Mouse (Mus musculus) thymus, adult 2 months (tissue): Measurements from ENCODE around the gene Pnp2. TPM values are rescaled to one million over a fixed set of nuclear protein-coding genes. Genes with fewer than 3 reads are reported as not detected.
A peak's percentile ranks its signal among the peaks of the same experiment; 100 is the strongest.
"Not testable (repeated sequence)": the region's sequence is repeated elsewhere in the genome, so short reads cannot be mapped to it uniquely, and the experiment has no call there.

Source experiments
- DNase-seq: peaks from one replicate; pipeline ENCODE4 v3.0.0; 2021
- H3K27ac ChIP-seq: fragments of 200-500 bp; 2 replicates; pipeline ENCODE4 v1.5.1; 2012; ENCODE audit warnings: low read length, control low read depth; ENCODE audit not compliant: control insufficient read depth, insufficient read depth
- H3K27me3 ChIP-seq: fragments of 200-500 bp; 2 replicates; pipeline ENCODE4 v1.6.1; 2012; ENCODE audit warnings: mild to moderate bottlenecking, low read length, moderate library complexity, mixed read lengths; ENCODE audit not compliant: control insufficient read depth, insufficient read depth
- H3K36me3 ChIP-seq: fragments of 200-500 bp; 2 replicates; pipeline ENCODE4 v1.6.1; 2012; ENCODE audit warnings: mild to moderate bottlenecking, low read length, moderate library complexity; ENCODE audit not compliant: control insufficient read depth, insufficient read depth
- H3K4me1 ChIP-seq: fragments of 200-500 bp; replicated peaks from 2 replicates; pipeline ENCODE4 v1.6.1; 2012; ENCODE audit warnings: low read length; ENCODE audit not compliant: control insufficient read depth, insufficient read depth
- H3K4me3 ChIP-seq: fragments of 200-500 bp; 2 replicates; pipeline ENCODE4 v1.5.1; 2012; ENCODE audit warnings: mild to moderate bottlenecking, low read length, control low read depth, moderate library complexity; ENCODE audit not compliant: control insufficient read depth, insufficient read depth
- CTCF ChIP-seq: fragments of 200-500 bp; IDR thresholded peaks from 2 replicates; pipeline ENCODE4 v1.5.1; 2012; ENCODE audit warnings: mild to moderate bottlenecking, control low read depth, low read length, moderate library complexity, borderline replicate concordance; ENCODE audit not compliant: control insufficient read depth, poor library complexity, insufficient read depth; ENCODE audit errors: extremely low read depth
- POLR2A ChIP-seq: fragments of 200-500 bp; IDR thresholded peaks from 2 replicates; pipeline ENCODE4 v1.6.1; 2012; ENCODE audit warnings: mild to moderate bottlenecking, low read length, control low read depth, moderate library complexity; ENCODE audit not compliant: control insufficient read depth, poor library complexity, insufficient read depth; ENCODE audit errors: extremely low read depth
- WGBS: fragments of 180-500 bp; shearing (Covaris S2); methylation state at CpG from one replicate; pipeline ENCODE4 v1.1.7; 2018; 5-methylcytosine and 5-hydroxymethylcytosine counted together
- polyA plus RNA-seq: library from polyadenylated mRNA; depleted of rRNA; stranded (reverse); fragments of >200 nt; gene quantifications from 2 replicates; pipeline ENCODE4 v1.2.3, GENCODE M21; 2012; rRNA removed

Gene Pnp2
- polyA plus RNA-seq, result 0.71 and 0.93 TPM in 2 replicates

DNA sequence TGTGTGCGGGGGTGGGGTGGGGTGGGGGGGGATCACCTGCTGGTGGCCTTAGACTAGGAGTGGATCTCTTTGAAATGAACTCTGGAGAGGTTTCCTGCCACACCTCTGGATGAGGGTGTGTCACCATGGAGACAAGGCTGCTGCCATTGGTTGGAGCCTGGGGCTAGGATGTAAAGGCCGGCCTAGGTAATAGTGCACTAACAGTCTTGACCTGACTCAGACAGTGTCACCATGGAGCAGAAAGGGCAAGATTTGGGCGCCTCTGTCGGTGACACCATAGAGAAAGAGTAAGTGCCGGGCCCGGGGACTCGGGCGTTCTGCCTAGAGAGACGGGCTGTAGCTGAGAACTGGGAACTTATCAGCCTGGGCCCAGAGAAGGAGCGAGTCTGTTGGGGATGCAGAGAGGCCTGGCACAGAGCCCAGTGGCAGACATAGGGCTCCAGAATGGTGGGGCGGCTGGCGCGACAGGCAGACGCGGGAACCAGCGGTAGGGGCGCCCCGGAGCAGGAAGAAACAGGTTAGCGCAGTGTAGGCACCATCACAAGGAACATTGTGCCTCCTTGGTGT is at the start of gene Pnp2:
Gene Pnp2 (plus strand): TSS at position 51 of the 567 bp plus-strand sequence.
- H3K27ac ChIP-seq, H3K36me3 ChIP-seq, H3K27me3 ChIP-seq, H3K4me1 ChIP-seq: not testable (repeated sequence)
- DNase-seq, result peak; percentile 67
- H3K4me3 ChIP-seq, result peak within 1 kb of the TSS; percentile 26
- WGBS, result 25% methylated on average over 19 of the region's 19 CpGs

DNA sequence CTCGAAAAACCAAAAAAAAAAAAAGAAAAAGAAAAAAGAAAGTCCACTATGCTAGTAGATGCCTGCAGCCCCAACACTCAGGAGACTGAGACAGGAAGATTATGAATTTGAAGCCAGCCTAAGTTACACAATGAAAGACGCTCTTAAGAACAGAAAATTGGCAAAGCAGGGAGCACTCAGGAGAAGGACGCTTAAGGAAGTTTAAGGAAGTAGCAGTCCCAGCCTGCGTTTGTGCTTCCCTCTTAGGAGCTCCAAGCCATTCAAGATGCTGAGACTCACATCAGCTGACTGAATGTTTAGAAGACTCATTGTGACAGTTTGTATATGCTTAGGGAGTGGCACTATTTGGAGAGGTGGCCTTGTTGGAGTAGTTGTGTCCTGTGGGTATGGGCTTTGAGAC is 47.7 kb upstream of the Pnp2 start:
- Histone ChIP-seq H3K27ac (no peak overlapping the region), H3K4me1 (no peaks in the 10 kb centered on the region), H3K27me3 (no peaks in the 10 kb centered on the region), H3K36me3 (no peaks in the 10 kb centered on the region; the same call in 1 of the 2 replicates), H3K4me3 (no peak overlapping the region)
- DNase-seq, result no peak
- WGBS, result 83% methylated on average over 4 of the region's 4 CpGs
- no peak for TF ChIP-seq CTCF

DNA sequence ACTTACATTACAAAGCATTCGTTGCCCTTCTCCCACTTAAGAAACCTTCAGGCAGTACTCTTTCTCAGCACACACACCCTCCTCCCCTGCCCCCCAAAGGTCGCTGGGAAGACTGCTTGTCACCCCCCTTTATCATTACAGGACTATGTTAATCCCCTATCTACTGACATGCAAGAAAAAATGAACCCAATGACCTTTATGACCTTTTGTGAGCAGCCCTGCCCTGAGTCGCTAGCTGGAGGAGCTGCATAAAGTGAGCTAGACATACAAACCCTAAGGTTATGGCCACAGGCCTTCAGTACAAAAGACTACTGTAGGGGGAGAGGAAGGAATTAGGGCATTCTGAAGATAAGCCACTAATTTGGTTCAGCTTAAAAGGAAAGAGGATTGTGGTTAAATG is 44.4 kb upstream of the Pnp2 start:
- WGBS, result 86% methylated on average over 3 of the region's 3 CpGs
- no peaks in the 10 kb centered on the region for H3K4me1 ChIP-seq
- peaks cover 18% of the 10 kb centered on the region for H3K36me3 ChIP-seq
- no peak overlapping the region for H3K4me3 ChIP-seq
- H3K27ac ChIP-seq, result no peak overlapping the region
- no peak for DNase-seq
- H3K27me3 ChIP-seq, result no peaks in the 10 kb centered on the region
- TF ChIP-seq CTCF (no peak), POLR2A (no peak)

DNA sequence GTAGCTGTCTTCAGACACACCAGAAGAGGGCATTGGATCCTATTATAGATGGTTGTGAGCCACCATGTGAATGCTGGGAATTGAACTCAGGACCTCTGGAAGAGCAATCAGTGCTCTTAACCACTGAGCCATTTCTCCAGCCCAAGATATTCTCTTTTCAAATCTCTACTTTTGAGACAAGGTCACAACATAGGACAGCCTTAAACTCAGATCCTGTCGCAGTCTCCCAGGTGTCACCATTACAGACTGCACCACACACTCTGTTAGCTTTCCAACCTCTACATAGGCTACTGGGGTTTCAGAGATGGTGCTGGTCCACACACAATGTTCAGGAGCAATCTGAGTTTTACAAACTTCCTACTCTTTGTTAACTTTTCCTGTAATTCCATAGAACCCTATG is 32.4 kb upstream of the Pnp2 start:
- peaks cover 10% of the 10 kb centered on the region for H3K36me3 ChIP-seq
- WGBS, result 62% methylated on average over 1 of the region's 1 CpGs
- not testable (repeated sequence) for H3K27ac ChIP-seq, H3K4me1 ChIP-seq, DNase-seq, H3K4me3 ChIP-seq, H3K27me3 ChIP-seq

DNA sequence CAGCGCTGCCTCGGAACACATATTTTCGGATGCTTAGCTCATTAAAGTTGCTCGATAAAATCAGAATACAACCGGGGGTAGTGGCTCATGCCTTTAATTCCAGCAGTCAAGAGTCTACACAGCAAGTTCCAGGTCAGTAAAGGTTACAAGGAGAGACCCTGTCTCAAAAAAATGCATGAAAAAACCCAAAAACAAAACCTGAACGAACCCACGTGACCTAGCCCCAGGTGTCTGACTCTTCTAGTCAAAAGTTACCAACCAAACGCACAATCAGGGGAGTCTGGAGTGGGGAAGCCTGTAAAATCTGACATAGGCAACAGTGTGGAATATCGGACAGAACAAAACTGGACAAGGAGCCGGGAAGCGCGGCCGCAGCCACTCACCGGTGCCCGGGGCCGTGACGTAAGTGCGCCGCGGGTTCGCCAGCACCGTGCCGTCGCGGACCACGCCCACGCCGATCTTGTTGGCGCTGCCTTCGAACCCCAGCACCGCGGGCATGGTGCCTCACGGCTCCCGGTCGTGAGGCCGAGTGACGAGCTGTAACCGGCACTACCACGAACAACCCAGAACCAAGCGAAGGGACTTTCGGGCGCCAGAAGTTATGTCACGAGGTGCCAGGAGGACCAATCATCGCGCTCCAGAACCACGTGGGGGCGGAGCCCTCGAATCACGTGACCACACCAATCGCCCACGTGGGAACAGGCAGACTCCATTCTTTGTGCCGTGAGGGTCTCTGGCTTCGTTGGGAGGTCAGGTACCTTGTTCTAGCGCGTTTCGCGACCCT is 31.3 kb upstream of the Pnp2 start, which contains the start of the genes Osgep and Apex1:
Gene Osgep (minus strand): TSS at position 613 of the 784 bp plus-strand sequence.
Gene Apex1 (plus strand): TSS at position 688 of the 784 bp plus-strand sequence.
- DNase-seq, result peak; percentile 95
- Histone ChIP-seq H3K4me1 (peaks cover 3% of the 10 kb centered on the region; the same call in 1 of the 2 replicates), H3K4me3 (peak within 1 kb of the TSS; percentile 93), H3K27me3 (no peaks in the 10 kb centered on the region), H3K27ac (peak within 1 kb of the TSS; percentile 66), H3K36me3 (peaks cover 10% of the 10 kb centered on the region)
- TF ChIP-seq CTCF (peak; percentile 51; the same call in 1 of the 2 replicates), POLR2A (peak; percentile 87)
- WGBS, result under 1% methylated on average over 57 of the region's 57 CpGs

DNA sequence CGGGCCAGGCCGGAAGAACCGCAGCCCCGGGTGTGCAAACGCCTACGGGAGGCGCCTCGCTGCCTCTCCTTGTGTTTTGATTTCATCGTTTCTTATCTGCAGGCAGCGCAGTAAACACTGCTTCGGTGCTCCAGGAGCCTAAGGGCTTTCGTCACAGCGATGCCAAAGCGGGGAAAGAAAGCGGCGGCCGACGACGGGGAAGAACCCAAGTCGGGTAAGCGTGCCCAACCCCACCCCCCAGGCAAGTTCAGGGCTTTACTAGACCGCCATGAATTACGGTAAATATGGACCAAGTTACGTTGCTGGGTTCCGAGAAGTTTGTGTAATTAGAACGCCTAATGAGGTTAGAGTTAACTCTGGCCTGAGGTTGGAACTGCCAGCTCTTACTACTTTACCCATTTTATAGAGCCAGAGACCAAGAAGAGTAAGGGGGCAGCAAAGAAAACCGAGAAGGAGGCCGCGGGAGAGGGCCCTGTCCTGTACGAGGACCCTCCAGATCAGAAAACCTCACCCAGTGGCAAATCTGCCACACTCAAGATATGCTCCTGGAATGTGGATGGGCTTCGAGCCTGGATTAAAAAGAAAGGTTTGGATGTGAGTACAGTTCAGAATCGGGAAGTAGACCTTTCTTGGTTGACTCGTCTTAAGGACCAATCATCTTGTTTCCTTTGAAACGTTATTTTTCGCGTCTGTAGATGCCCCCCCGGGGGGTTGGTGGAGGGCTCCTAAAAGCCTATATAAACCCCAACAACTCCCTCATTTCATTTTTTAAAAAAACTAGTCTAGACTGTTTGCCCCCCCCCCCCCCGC is 30.5 kb upstream of the Pnp2 start:
- no peak for DNase-seq
- Histone ChIP-seq H3K4me3 (peak overlapping the region; percentile 93), H3K27me3 (no peaks in the 10 kb centered on the region), H3K36me3 (peaks cover 10% of the 10 kb centered on the region), H3K4me1 (peaks cover 8% of the 10 kb centered on the region), H3K27ac (peak overlapping the region; percentile 11; the same call in 1 of the 2 replicates)
- WGBS, result 2% methylated on average over 38 of the region's 38 CpGs
- TF ChIP-seq CTCF (no peak), POLR2A (no peak)
